Mouse (Mus musculus): ENCODE measurements around the gene Bclaf3.
A peak's percentile ranks its signal among the peaks of the same experiment; 100 is the strongest.

Bclaf3 gene

GRCm38 (mm10) chrX:159626907-159627587 is 100.6 kb downstream of the Bclaf3 start, which contains the start of gene Sh3kbp1:
Sh3kbp1 (plus strand) TSS chrX:159627272.
- peak; percentile 78 for DNase-seq (ENCODE audit: low spot score)

DNA sequence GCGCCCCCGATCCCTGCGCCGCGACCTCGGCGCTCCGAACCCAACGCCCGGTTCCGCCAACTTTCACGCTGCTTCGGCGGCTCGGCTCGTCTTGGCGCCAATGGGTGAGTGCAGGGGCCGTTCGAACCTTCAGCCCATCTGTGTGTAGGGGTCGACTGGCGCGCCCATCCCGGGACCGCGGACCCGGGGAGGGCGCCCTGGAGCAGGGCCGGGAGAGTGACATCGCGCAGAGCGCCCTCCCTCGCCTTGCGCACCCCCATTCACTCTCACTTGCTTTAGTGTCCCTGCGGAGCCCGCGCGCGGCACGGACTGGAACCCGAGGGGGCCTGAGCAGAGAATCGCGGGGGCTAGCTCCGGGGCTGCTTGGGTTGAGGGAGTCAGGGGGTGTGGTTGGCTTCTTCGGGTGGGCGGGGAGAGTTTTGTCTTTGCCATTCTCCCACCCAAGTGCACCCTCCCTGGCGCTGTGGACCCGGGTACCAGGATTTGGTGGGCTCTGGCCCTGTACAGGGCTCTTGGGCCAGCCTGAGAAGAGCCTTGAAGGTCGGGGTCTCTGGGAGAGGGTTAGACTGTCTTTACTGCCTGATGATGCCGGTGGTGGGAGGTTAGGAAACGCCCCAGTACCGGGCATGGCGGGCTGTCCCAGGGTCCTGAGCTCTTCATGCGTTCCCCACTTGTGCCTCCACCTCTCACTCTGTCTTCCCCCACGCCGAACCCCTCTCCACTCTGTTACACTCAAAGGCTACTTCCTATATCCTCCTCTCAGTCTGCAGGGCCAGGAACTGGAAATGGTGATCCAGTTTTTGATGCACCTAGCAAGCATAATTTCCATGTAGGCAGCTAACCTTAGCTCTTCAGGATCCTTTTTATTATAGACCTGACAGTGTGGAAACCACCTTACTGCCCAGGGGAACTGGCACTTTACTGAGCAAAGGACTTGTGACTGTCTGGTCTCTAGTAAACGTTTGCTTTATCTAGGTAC is 101.4 kb downstream of the Bclaf3 start:
- DNase-seq (ENCODE audit: low spot score): peak; percentile 48

DNA sequence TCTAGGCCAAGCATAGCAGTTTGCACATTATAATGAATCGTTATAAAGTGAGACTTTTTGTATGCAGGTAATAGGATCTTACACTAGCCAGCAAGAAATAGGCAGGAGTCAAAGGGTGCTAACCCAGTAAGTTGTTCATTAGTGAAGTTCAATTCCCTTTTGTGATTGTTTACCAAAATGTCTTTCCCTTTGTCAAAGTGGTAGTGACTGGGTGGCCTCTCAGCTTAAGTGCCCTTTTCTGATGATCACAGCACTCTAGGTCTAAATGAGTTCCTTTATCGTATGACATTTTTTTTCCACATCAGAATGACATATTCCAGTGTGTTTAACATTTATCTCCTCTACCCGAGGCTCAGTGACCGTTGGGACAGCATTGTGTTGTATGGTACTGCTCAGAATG is 102.1 kb downstream of the Bclaf3 start:
- DNase-seq (ENCODE audit: low spot score): no peak

- no peak for DNase-seq (ENCODE audit: low spot score)
Measured at GRCm38 (mm10) chrX:159629203-159629602, 102.7 kb downstream of the Bclaf3 start.

DNA sequence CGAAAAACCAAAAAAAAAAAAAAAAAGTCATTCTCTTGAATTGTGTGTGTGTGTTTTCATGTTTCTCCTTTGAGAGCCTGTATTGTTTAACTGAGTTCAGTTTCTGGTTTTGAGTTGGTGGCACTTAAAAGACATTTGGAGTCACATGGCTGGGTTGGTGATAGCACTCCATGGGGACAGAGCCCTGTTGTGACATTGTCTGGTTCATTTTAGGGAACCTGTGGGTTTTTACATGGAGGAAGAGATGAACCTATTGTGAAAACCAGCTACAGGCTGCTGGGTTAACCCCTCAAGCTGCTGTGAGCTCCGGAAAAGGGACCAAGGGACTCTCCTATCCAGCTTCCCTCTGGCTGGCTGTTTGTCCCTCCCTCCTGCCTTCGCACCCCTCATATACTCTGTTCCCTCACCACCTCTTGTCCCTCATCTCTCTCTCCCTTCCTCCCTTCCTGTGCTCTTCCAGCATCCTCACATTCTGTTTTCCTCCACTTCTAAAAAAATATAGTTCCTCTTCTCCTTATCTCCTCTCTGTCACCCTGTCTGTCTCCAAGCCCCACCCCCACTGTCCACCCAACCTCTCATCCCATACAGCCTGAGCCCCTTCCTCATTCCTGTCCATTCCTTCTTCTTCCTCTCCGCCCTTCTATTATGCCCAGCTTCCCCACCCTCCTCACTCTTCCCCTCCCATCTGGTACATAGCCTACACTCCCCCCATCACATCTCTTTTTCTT is 112.2 kb downstream of the Bclaf3 start:
- DNase-seq (ENCODE audit: low spot score): no peak

GRCm38 (mm10) chrX:159639991-159640390 is 113.5 kb downstream of the Bclaf3 start:
- DNase-seq (ENCODE audit: low spot score): no peak

All from testis, postnatal 10 days (tissue).